Mouse (Mus musculus): Measurements from ENCODE around the gene Pfas. TPM values are rescaled to one million over a fixed set of nuclear protein-coding genes. Genes with fewer than 3 reads are reported as not detected.
"Not testable (repeated sequence)": the region's sequence is repeated elsewhere in the genome, so short reads cannot be mapped to it uniquely, and the experiment has no call there.

Pfas gene
- polyA plus RNA-seq, 1 experiment from 2014 or later = 45.9 TPM

DNA sequence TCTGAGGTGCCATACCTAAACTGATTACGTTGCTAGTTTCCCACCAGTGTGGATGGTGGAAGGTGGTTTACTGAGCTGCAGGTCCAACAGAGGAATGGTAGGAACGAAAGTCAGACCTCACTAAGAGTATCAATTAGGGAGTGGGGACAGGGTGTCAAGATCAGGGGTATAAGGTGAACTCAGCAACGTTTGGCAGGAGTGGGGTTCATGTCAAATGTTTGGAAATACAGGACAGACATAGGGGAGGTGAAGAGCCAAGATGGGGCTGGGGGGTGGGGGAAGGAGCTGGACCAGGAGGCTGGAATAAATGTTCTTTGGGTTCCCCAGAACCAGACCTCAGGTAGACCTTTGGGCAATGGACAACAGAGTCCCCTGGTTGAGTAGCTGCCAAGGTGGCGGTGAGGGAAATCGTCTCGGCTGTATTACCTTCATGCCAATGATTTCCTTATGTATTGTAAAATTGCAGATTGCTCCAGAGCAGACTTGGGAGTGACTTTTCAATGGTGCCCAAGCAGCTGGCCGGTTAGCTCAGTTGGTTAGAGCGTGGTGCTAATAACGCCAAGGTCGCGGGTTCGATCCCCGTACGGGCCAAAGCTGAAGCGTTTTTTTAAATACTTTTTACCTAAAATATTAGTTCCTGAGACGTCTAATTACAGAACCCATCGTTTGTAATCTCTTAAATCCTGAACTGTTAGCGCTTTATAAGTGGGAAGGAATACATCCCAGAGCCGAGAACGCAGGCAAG, 28.4 kb upstream of the Pfas start:
- peaks cover 32% of the 10 kb centered on the region for H3K4me1 ChIP-seq
- H3K4me3 ChIP-seq (replicated peaks) = peak overlapping the region; percentile 82
- H3K27me3 ChIP-seq = no peaks in the 10 kb centered on the region
- peaks cover 44% of the 10 kb centered on the region for H3K36me3 ChIP-seq
- ATAC-seq (replicated peaks; ENCODE audit: low FRiP score) = no peak
- peak overlapping the region; percentile 90 for H3K27ac ChIP-seq
- H3K4me2 ChIP-seq = peak overlapping the region; percentile 65
- no peaks in the 10 kb centered on the region for H3K9me3 ChIP-seq (replicated peaks)
- H3K9ac ChIP-seq = peak overlapping the region; percentile 74
- 10% methylated on average over 20 of the region's 20 CpGs for WGBS

DNA sequence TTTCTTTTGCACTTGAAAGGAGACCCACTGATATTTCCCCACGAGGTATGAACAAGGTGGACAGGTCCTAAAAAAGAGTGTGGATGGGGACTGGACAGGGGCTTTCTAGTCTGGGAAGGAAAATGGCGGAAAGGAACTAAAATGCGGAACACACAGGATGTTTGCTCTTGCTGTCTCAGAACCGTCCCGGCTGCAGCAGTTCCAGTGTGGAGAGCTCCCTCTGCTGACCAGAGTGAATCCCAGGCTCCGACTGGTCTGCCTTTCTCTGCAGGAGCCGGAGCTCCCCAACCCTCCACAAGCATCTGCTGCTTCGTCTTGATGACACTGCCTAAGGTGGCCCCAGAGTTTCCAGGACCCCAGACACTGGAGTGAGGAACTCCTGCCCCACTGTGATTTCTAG, 27.6 kb upstream of the Pfas start:
- peaks cover 32% of the 10 kb centered on the region for H3K4me1 ChIP-seq
- peak overlapping the region; percentile 65 for H3K4me2 ChIP-seq
- ATAC-seq (replicated peaks; ENCODE audit: low FRiP score) = peak; percentile 24
- H3K27ac ChIP-seq = peak overlapping the region; percentile 90
- H3K27me3 ChIP-seq = no peaks in the 10 kb centered on the region
- 7% methylated on average over 8 of the region's 8 CpGs for WGBS
- H3K9ac ChIP-seq = no peak overlapping the region
- H3K4me3 ChIP-seq (replicated peaks) = peak overlapping the region; percentile 82
- peaks cover 53% of the 10 kb centered on the region for H3K36me3 ChIP-seq
- no peaks in the 10 kb centered on the region for H3K9me3 ChIP-seq (replicated peaks)

GRCm38 (mm10) chr11:69035411-69035810, 27.2 kb upstream of the Pfas start:
- H3K27ac ChIP-seq = peak overlapping the region; percentile 90
- WGBS = 80% methylated on average over 9 of the region's 9 CpGs
- peaks cover 57% of the 10 kb centered on the region for H3K36me3 ChIP-seq
- H3K4me3 ChIP-seq (replicated peaks) = peak overlapping the region; percentile 82
- no peak for ATAC-seq (replicated peaks; ENCODE audit: low FRiP score)
- peaks cover 32% of the 10 kb centered on the region for H3K4me1 ChIP-seq
- no peaks in the 10 kb centered on the region for H3K27me3 ChIP-seq
- H3K9ac ChIP-seq = no peak overlapping the region
- peak overlapping the region; percentile 65 for H3K4me2 ChIP-seq
- no peaks in the 10 kb centered on the region for H3K9me3 ChIP-seq (replicated peaks)

- no peak overlapping the region for H3K27ac ChIP-seq
- ATAC-seq (replicated peaks; ENCODE audit: low FRiP score) = no peak
- H3K9ac ChIP-seq = no peak overlapping the region
- H3K27me3 ChIP-seq = no peaks in the 10 kb centered on the region
- 94% methylated on average over 3 of the region's 3 CpGs for WGBS
- H3K4me1 ChIP-seq = peaks cover 30% of the 10 kb centered on the region
- peaks cover 65% of the 10 kb centered on the region for H3K36me3 ChIP-seq
- H3K9me3 ChIP-seq (replicated peaks) = no peaks in the 10 kb centered on the region
- H3K4me3 ChIP-seq (replicated peaks) = no peak overlapping the region
- no peak overlapping the region for H3K4me2 ChIP-seq
These were observed 26.3 kb upstream of the Pfas start for GRCm38 (mm10) chr11:69034585-69034984.

GRCm38 (mm10) chr11:69033552-69033951, 25.3 kb upstream of the Pfas start:
- H3K27me3 ChIP-seq = no peaks in the 10 kb centered on the region
- no peak for ATAC-seq (replicated peaks; ENCODE audit: low FRiP score)
- no peak overlapping the region for H3K27ac ChIP-seq
- peaks cover 76% of the 10 kb centered on the region for H3K36me3 ChIP-seq
- no peaks in the 10 kb centered on the region for H3K9me3 ChIP-seq (replicated peaks)
- no peak overlapping the region for H3K4me3 ChIP-seq (replicated peaks)
- H3K4me2 ChIP-seq = no peak overlapping the region
- H3K9ac ChIP-seq = no peak overlapping the region
- WGBS = 76% methylated on average over 9 of the region's 9 CpGs
- H3K4me1 ChIP-seq = peaks cover 20% of the 10 kb centered on the region

GRCm38 (mm10) chr11:69028805-69029204, 20.5 kb upstream of the Pfas start:
- Histone ChIP-seq H3K9ac (no peak overlapping the region), H3K4me3 (replicated peaks) (no peak overlapping the region), H3K36me3 (peaks cover 100% of the 10 kb centered on the region), H3K27ac (no peak overlapping the region), H3K9me3 (replicated peaks) (no peaks in the 10 kb centered on the region), H3K27me3 (no peaks in the 10 kb centered on the region), H3K4me1 (no peaks in the 10 kb centered on the region), H3K4me2 (no peak overlapping the region)
- ATAC-seq (replicated peaks; ENCODE audit: low FRiP score) = no peak
- 71% methylated on average over 2 of the region's 2 CpGs for WGBS

DNA sequence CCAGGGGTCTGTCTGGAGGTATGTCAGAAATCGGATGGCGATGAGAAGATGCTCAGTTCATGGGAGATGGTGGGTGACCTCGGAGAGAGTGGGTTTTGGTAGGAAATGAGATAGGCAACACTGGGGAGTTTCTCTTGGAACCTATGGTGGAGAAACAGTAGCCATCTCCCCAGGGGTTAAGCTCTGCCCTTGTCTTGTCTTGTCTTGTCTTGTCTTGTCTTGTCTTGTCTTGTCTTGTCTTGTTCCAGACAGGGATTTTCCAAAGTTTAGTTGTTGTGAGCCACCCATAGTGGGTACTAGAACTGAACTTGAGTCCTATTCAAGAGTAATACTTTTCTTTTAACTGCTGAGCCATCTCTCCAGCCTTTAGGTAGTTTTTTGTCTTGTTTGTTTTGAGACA, 18.3 kb upstream of the Pfas start:
- Histone ChIP-seq H3K27ac (no peak overlapping the region), H3K36me3 (peaks cover 100% of the 10 kb centered on the region), H3K27me3 (no peaks in the 10 kb centered on the region), H3K4me1 (no peaks in the 10 kb centered on the region), H3K4me2 (no peak overlapping the region), H3K9me3 (replicated peaks) (no peaks in the 10 kb centered on the region), H3K9ac (no peak overlapping the region), H3K4me3 (replicated peaks) (no peak overlapping the region)
- 91% methylated on average over 3 of the region's 3 CpGs for WGBS
- no peak for ATAC-seq (replicated peaks; ENCODE audit: low FRiP score)

GRCm38 (mm10) chr11:69020691-69021090, 12.4 kb upstream of the Pfas start:
- Histone ChIP-seq H3K4me3 (replicated peaks) (no peak overlapping the region), H3K27ac (no peak overlapping the region), H3K36me3 (peaks cover 54% of the 10 kb centered on the region), H3K9ac (no peak overlapping the region), H3K9me3 (replicated peaks) (no peaks in the 10 kb centered on the region), H3K4me1 (peaks cover 10% of the 10 kb centered on the region), H3K4me2 (no peak overlapping the region), H3K27me3 (no peaks in the 10 kb centered on the region)
- no peak for ATAC-seq (replicated peaks; ENCODE audit: low FRiP score)

GRCm38 (mm10) chr11:69016755-69017154, 8.5 kb upstream of the Pfas start:
- Histone ChIP-seq H3K4me1 (peaks cover 15% of the 10 kb centered on the region), H3K27ac (peak overlapping the region; percentile 96), H3K9me3 (replicated peaks) (no peaks in the 10 kb centered on the region), H3K9ac (peak overlapping the region; percentile 79), H3K27me3 (no peaks in the 10 kb centered on the region), H3K36me3 (peaks cover 14% of the 10 kb centered on the region), H3K4me2 (peak overlapping the region; percentile 75), H3K4me3 (replicated peaks) (peak overlapping the region; percentile 57)
- no peak for ATAC-seq (replicated peaks; ENCODE audit: low FRiP score)
- WGBS = 61% methylated on average over 3 of the region's 3 CpGs

GRCm38 (mm10) chr11:69015644-69016441, 7.6 kb upstream of the Pfas start, which contains the start of gene Ctc1:
TSS of gene Ctc1 (plus strand) at chr11:69015911.
- Histone ChIP-seq H3K4me1 (peaks cover 23% of the 10 kb centered on the region), H3K4me3 (replicated peaks) (peak within 1 kb of the TSS; percentile 57), H3K4me2 (peak within 1 kb of the TSS; percentile 75), H3K36me3 (peaks cover 5% of the 10 kb centered on the region), H3K9ac (peak within 1 kb of the TSS; percentile 79), H3K27me3 (no peaks in the 10 kb centered on the region), H3K27ac (peak within 1 kb of the TSS; percentile 96), H3K9me3 (replicated peaks) (no peaks in the 10 kb centered on the region)
- WGBS = 2% methylated on average over 38 of the region's 38 CpGs
- ATAC-seq (replicated peaks; ENCODE audit: low FRiP score) = peak; percentile 96

DNA sequence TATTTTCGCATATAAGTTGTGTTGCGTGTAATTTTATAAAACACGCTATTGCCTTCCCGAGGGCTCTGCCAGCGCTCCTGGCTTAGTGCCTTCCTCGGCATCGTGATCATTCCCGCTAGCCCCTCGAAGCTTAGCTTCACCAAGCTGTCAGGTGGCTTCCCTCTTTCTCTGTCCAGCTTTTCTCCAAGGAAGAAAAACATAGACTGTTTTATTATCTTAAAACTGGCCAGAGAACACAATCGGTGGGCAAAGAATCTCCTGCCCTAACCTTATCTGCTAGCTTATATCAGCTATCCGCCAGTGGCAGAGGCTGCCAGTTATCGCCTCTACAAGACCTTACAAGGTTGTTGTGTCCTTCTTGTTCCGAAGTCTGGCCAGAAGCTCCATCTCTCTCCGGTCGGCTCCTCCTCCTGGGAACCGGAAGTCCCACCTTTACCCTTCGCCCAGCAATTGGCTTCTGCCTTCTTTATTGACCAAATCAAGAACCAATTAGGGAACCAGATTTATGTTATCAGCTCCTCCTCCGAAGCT, 3.9 kb upstream of the Pfas start:
- Histone ChIP-seq H3K4me3 (replicated peaks) (peak overlapping the region; percentile 56), H3K4me2 (peak overlapping the region; percentile 78), H3K27ac (peak overlapping the region; percentile 93), H3K4me1 (peaks cover 30% of the 10 kb centered on the region), H3K36me3 (no peaks in the 10 kb centered on the region), H3K9ac (peak overlapping the region; percentile 58), H3K27me3 (no peaks in the 10 kb centered on the region), H3K9me3 (replicated peaks) (no peaks in the 10 kb centered on the region)
- 1% methylated on average over 18 of the region's 18 CpGs for WGBS
- ATAC-seq (replicated peaks; ENCODE audit: low FRiP score) = peak; percentile 63

DNA sequence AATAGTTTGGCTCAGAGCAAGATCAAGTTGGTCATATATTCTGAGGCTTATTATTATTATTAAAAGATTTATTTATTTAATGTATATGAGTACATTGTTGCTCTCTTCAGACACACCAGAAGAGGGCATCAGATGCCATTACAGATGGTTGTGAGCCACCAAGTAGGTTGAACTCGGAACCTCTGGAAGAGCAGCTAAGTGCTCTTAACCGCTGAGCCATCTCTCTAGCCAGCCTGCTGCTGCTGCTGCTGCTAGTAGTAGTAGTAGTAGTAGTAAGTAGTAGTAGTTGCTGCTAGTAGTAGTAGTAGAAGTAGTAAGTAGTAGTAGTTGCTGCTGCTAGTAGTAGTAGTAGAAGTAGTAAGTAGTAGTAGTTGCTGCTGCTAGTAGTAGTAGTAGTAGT, 3.2 kb upstream of the Pfas start:
- H3K9me3 ChIP-seq (replicated peaks); H3K27me3 ChIP-seq; ATAC-seq (replicated peaks; ENCODE audit: low FRiP score); H3K36me3 ChIP-seq: not testable (repeated sequence)
- H3K4me3 ChIP-seq (replicated peaks) = peak overlapping the region; percentile 56
- H3K4me2 ChIP-seq = peak overlapping the region; percentile 78
- H3K9ac ChIP-seq = peak overlapping the region; percentile 58; the same call in 1 of the 2 replicates
- 79% methylated on average over 2 of the region's 2 CpGs for WGBS
- peak overlapping the region; percentile 93 for H3K27ac ChIP-seq
- peaks cover 24% of the 10 kb centered on the region for H3K4me1 ChIP-seq

All from kidney, embryonic 15.5 days (tissue).